Mouse (Mus musculus) macrophage (primary cell): ENCODE results near the gene Bhlha9. TPM values are rescaled to one million over a fixed set of nuclear protein-coding genes. Genes with fewer than 3 reads are reported as not detected.

Experiments used
- H3K27ac ChIP-seq: fragments of 350-480 bp; formaldehyde crosslinking; 2 replicates; pipeline ENCODE4 v1.9.0; 2021
- H3K36me3 ChIP-seq: fragments of 350-480 bp; formaldehyde crosslinking; 2 replicates; pipeline ENCODE4 v1.9.0; 2021; ENCODE audit errors: inconsistent target
- H3K4me3 ChIP-seq: fragments of 350-480 bp; formaldehyde crosslinking; 2 replicates; pipeline ENCODE4 v1.9.0; 2021; ENCODE audit errors: inconsistent target
- H3K79me2 ChIP-seq: fragments of 350-480 bp; formaldehyde crosslinking; 2 replicates; pipeline ENCODE4 v1.9.0; 2021; ENCODE audit errors: inconsistent target
- WGBS: methylation state at CpG from one replicate; pipeline ENCODE4 v1.1.7; 2026; ENCODE audit warnings: inconsistent platforms; ENCODE audit not compliant: missing documents; 5-methylcytosine and 5-hydroxymethylcytosine counted together
- polyA plus RNA-seq: library from polyadenylated mRNA; stranded (reverse); fragments of 250-400 nt; gene quantifications from 3 replicates; pipeline ENCODE4 v1.2.4, GENCODE M21; 2018; ENCODE audit warnings: inconsistent platforms

The Bhlha9 gene
- polyA plus RNA-seq, 1 experiment from 2014 or later = not detected

DNA sequence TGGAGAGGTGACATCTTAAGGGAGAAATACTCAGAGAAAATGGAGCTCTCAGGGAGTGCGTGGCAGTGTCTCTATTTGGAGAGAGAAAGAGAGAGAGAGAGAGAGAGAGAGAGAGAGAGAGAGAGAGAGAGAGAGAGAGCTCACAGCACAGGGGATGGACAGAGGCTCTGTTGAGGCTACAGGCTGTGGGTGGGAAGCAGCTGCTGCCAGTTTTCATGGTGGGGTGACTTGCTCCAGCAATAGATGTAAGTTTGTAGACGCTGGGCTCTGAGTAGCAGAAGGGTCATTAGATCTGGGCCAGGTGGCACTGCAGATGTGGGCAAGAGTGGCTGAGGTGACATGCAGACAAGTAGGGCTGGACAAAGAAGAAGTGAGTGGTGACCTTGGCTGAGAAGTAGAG lies 13.3 kb downstream of the Bhlha9 start:
- WGBS = 90% methylated on average over 2 of the region's 2 CpGs

DNA sequence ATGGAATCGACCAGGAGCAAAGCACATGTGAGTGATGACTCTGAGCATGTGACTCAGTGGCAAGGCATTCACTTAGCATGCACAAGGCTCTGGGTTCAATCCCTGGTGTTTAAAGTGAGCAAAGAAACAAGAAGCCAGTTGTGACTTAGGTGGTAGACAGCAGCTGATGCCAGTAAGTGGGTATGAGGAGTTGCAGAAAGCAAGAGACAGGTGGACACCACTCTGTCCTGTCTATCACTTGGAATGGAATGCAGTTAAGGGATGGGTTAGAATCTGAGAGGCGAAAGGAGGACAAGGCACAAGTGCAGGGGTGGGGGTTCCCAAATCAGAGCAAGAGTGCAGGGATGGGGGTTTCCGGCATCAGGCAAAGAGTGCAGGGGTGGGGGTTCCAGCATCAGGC lies 19.8 kb downstream of the Bhlha9 start:
- WGBS = 83% methylated on average over 3 of the region's 3 CpGs
- no peak overlapping the region for H3K4me3 ChIP-seq
- no peaks in the 10 kb centered on the region for H3K36me3 ChIP-seq
- no peaks in the 10 kb centered on the region for H3K79me2 ChIP-seq
- H3K27ac ChIP-seq = no peak overlapping the region

More for the DNA sequence above, 13.3 kb downstream of the Bhlha9 start:
- Histone ChIP-seq H3K79me2 (no peaks in the 10 kb centered on the region), H3K4me3 (no peak overlapping the region), H3K27ac (no peak overlapping the region), H3K36me3 (no peaks in the 10 kb centered on the region)

DNA sequence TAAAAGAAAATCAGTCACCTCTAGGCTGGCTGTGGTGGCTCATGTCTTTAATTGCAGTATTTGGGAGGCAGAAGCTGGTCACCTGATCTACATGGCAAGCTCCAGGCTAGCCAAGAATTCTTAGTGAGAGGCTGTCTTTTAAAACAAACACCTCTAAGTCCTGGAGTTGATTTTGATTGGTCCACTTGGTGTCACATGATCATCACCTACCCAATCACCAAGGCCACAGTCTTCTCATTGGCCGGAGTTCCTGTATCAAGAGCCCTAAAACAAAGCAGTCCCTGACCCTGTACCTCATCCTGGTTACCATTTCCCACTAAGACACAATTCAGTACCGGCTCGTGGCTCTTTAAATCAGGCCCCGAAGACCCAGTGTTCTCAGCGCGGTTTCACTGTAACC lies 23.5 kb downstream of the Bhlha9 start:
- Histone ChIP-seq H3K79me2 (no peaks in the 10 kb centered on the region), H3K4me3 (no peak overlapping the region), H3K36me3 (no peaks in the 10 kb centered on the region), H3K27ac (no peak overlapping the region)
- WGBS = 72% methylated on average over 6 of the region's 6 CpGs

DNA sequence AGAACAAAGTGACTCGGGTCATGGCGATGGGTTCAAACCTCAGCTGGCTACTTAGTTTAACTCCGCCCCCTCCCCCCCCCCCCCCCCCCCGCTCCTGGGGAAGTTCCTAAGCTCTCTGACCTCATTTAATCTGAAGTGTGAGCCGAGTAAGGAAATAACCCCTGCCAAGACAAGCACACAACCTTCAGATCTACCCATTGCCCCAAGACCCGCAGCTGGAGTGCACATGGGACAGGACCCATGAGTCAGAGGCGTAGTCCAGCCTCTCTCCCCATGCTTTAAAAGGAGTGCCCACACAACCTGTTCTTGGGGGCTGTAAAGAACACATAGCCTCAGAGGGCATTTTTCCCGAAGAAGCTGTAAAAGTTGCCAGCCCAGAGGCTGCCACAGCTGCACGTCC lies 27.4 kb downstream of the Bhlha9 start:
- Histone ChIP-seq H3K4me3 (no peak overlapping the region), H3K79me2 (no peaks in the 10 kb centered on the region), H3K27ac (no peak overlapping the region), H3K36me3 (no peaks in the 10 kb centered on the region)
- WGBS = 55% methylated on average over 6 of the region's 9 CpGs

DNA sequence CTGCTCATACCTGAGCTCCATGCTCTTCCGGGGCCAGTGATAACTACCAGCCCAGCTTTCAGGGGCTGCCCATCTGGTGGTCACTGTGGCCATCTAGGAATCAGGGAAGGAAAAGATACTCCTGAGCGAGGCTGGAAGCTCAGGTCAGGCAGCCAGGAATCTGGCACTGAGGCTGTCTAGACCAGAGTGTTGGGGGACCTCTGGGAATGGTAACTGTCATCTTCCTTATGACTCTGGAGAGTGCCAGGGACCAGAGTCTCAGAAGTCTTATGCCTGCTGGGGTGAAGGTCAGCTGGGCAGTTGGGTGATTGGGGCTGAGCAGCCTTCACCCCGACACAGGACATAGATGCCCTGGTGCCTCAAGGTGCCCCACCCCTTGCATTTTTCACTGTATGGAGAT lies 35.4 kb downstream of the Bhlha9 start:
- H3K4me3 ChIP-seq = no peak overlapping the region
- no peaks in the 10 kb centered on the region for H3K79me2 ChIP-seq
- no peaks in the 10 kb centered on the region for H3K36me3 ChIP-seq
- 88% methylated on average over 3 of the region's 3 CpGs for WGBS
- H3K27ac ChIP-seq = no peak overlapping the region

DNA sequence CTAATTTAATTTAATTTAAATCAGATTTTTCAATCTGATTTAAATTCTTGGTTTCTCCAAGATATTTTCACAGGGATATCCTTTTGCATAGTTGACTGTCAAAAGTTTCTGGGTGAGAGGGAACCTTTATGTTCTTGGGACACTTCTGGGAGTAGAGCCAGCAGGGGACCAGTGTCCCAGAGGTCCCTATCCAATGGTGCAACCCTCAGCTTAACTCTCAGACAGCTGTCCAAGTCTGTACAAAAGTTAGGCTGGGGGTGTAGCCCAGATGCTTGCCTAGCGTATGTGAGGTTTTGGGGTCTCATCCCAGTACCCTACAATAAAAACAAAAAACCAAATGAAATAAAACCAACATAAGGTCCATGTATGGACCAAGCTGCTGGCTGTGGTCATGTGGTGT lies 35.8 kb downstream of the Bhlha9 start:
- Histone ChIP-seq H3K79me2 (no peaks in the 10 kb centered on the region), H3K36me3 (no peaks in the 10 kb centered on the region), H3K4me3 (no peak overlapping the region), H3K27ac (no peak overlapping the region)
- WGBS = 92% methylated on average over 1 of the region's 1 CpGs

DNA sequence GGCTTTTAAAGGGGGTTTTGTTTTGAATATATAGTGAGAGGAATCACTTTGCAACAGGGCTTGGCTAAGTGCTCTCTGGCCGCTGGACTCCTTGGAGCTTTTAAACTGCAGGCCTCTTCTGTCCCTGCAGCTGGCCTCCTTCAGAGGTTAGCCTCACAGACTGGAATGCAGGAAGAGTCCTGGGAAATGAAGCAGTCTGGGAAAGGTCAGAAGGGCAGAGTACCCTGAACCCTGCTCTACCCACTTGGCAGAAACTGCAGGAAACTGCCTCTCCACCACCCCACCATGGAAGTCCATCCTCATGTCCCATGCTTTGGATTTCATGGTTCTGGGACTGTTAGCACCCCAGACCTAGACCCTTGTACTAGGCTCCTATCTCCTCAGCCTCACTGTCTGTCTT lies 36.6 kb downstream of the Bhlha9 start:
- no peak overlapping the region for H3K27ac ChIP-seq

DNA sequence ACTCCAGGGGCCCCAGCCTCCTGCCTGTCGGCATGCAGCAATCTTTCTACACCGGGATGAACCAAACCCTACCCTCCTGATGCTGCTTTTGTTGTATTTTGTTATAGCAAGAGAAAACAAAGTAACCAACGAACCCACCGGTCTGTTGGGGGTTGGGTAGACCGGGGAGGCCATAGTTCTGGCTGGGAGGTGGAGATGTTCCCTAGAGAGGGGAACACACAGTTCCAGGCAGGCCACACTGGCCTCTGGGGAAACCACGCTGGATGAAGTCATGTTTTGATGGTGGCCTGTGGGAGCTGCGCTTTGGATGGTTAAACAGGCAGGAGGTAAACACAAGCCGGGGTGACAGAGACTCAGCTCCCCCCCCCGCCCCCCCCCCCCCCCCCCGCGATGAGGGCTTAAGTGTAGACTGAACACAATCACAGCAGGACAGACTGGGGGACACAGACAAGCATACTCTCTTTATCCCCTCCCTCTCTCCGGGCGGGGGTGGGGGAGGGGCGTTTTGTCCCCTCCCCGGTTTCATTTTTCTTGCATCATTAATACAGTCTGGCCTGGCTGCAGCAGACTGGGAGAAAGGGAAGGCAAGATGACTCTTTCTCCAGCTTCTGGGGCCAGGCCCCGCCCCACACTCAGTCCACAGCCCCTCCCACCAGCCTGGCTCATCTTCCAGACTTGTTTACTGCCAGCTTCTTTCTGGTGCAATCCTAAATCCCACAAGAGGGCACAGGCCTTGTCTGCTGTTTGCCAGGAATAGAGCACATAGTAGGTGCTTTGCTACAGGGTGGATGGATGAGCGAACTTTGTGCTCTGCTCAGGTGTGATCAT lies 37.6 kb downstream of the Bhlha9 start:
- 50% methylated on average over 11 of the region's 17 CpGs for WGBS
- no peak overlapping the region for H3K4me3 ChIP-seq
- H3K27ac ChIP-seq = no peak overlapping the region
- H3K36me3 ChIP-seq = no peaks in the 10 kb centered on the region
- H3K79me2 ChIP-seq = no peaks in the 10 kb centered on the region

More for the DNA sequence above, 36.6 kb downstream of the Bhlha9 start:
- Histone ChIP-seq H3K36me3 (no peaks in the 10 kb centered on the region), H3K4me3 (no peak overlapping the region), H3K79me2 (no peaks in the 10 kb centered on the region)
- 83% methylated on average over 1 of the region's 1 CpGs for WGBS

DNA sequence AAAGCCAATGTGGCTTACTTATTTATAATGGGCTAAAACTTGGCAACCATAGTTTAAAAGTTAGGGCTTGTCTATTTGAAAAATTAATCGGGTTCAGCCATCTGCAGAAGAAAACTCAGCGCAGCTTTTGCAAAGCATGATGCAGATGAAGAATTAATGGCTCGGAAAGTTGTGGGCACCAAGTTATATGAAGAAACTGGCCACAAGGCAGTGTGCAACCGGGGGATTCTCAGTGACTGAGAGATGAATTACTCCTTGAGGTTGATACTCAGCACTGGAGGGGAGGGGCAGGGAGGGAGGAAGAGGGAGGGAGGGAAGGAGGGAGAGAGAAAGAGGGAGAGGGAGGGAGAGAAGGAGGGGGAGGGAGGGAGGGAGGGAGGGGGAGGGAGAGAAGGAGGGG lies 44.7 kb downstream of the Bhlha9 start:
- Histone ChIP-seq H3K36me3 (no peaks in the 10 kb centered on the region), H3K27ac (no peak overlapping the region), H3K4me3 (no peak overlapping the region), H3K79me2 (no peaks in the 10 kb centered on the region)
- WGBS = 69% methylated on average over 4 of the region's 4 CpGs

Other genes starting within 250 kb of the Bhlha9 start
- gene Abr, start 50.2 kb upstream of the Bhlha9 start, polyA plus RNA-seq = 100 to 138 TPM (median 115 TPM) in 3 replicates
- not detected in 3 replicates for gene Trarg1, start 7.3 kb downstream of the Bhlha9 start, polyA plus RNA-seq
- 27.4 to 75.9 TPM (median 30.2 TPM) in 3 replicates for gene Gosr1, start 91.1 kb downstream of the Bhlha9 start, polyA plus RNA-seq
- gene Cpd, start 174.5 kb downstream of the Bhlha9 start, polyA plus RNA-seq = 25.6 to 94.3 TPM (median 28.7 TPM) in 3 replicates
- not detected in 3 replicates for gene Tmigd1, start 229.7 kb downstream of the Bhlha9 start, polyA plus RNA-seq